Mouse (Mus musculus) heart, adult 2 months (tissue): ENCODE results near the gene Abr. TPM values are rescaled to one million over a fixed set of nuclear protein-coding genes. Genes with fewer than 3 reads are reported as not detected.

ENCODE experiments used
- DNase-seq, 2 experiments: peaks; one replicate each; pipeline ENCODE4 v3.0.0; 2021
- H3K27ac ChIP-seq: fragments of 200-600 bp; 2 replicates; pipeline ENCODE4 v1.8.1; 2022
- H3K27me3 ChIP-seq: fragments of 200-500 bp; 2 replicates; pipeline ENCODE4 v1.6.1; 2012; ENCODE audit warnings: mild to moderate bottlenecking, low read length, inconsistent platforms, mixed read lengths; ENCODE audit not compliant: control insufficient read depth, insufficient read depth
- H3K36me3 ChIP-seq: fragments of 200-500 bp; 2 replicates; pipeline ENCODE4 v1.6.1; 2012; ENCODE audit warnings: low read length, inconsistent platforms; ENCODE audit not compliant: control insufficient read depth, insufficient read depth
- H3K4me1 ChIP-seq: fragments of 200-500 bp; 2 replicates; pipeline ENCODE4 v1.6.1; 2011; ENCODE audit warnings: low read length; ENCODE audit not compliant: control insufficient read depth, insufficient read depth
- H3K4me3 ChIP-seq: fragments of 200-600 bp; 2 replicates; pipeline ENCODE4 v1.8.1; 2022
- H3K79me2 ChIP-seq: fragments of 200-500 bp; replicated peaks from 2 replicates; pipeline ENCODE4 v1.6.1; 2012; ENCODE audit warnings: mild to moderate bottlenecking, inconsistent platforms, low read length, moderate library complexity, mixed read lengths; ENCODE audit not compliant: control insufficient read depth, insufficient read depth
- H3K9ac ChIP-seq: fragments of 200-500 bp; 2 replicates; pipeline ENCODE4 v1.6.1; 2012; ENCODE audit warnings: low read depth, mild to moderate bottlenecking, control low read depth, inconsistent platforms, low read length, mixed read lengths
- CTCF ChIP-seq: fragments of 200-600 bp; IDR thresholded peaks from 2 replicates; pipeline ENCODE4 v1.8.1; 2022; ENCODE audit warnings: antibody characterized with exemption, mild to moderate bottlenecking, moderate library complexity
- EP300 ChIP-seq: fragments of 200-500 bp; IDR thresholded peaks from 2 replicates; pipeline ENCODE4 v1.6.1; 2011; ENCODE audit warnings: low read depth, low read length, control low read depth; ENCODE audit not compliant: insufficient read depth
- POLR2A ChIP-seq: fragments of 200-500 bp; IDR thresholded peaks from 2 replicates; pipeline ENCODE4 v1.6.1; 2011; ENCODE audit warnings: mild to moderate bottlenecking, low read depth, low read length, control low read depth; ENCODE audit not compliant: insufficient read depth
- WGBS: fragments of 180-500 bp; shearing (Covaris S2); methylation state at CpG from one replicate; pipeline ENCODE4 v1.1.7; 2018; 5-methylcytosine and 5-hydroxymethylcytosine counted together
- intact Hi-C: fragments of 180-260 bp; cut with DNase I; formaldehyde crosslinking; loops from one replicate; pipeline ENCODE4 v1.15.1; 2025
- polyA plus RNA-seq: library from polyadenylated mRNA; depleted of rRNA; stranded (reverse); fragments of >200 nt; gene quantifications from 2 replicates; pipeline ENCODE4 v1.2.3, GENCODE M21; 2012
- total RNA-seq, 2 experiments: library from RNA; stranded (reverse); gene quantifications; 2 replicates each; pipeline ENCODE4 v1.2.3; 2021

Gene Abr
- total and polyA plus RNA-seq, 3 experiments: 23.4 to 32.2 (median 26.6) TPM

DNA sequence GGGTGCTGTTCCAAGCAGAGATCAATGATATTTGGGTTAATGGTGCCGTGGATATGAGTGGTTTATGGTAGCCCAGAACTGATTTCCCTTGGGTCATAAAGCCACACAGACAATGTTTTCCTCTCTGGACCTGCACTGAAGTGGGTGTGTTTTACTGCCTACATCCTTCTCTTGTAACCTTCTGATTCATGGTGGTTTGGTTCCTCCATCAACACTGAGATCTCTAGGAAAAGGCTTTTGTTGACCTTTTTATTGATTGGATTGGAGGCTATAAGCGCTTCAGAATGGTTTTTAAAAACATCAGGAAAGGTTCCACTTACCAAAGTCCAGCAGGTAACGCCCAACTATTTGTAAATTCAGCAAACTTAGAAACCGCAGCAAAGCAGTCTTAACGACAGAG is 23.4 kb downstream of the Abr start:
- H3K79me2 ChIP-seq: no peaks in the 10 kb centered on the region
- no peak overlapping the region for H3K9ac ChIP-seq
- no peaks in the 10 kb centered on the region for H3K4me1 ChIP-seq
- intact Hi-C loops: no loop called here
- TF ChIP-seq EP300: no peak
- TF ChIP-seq POLR2A: no peak
- no peak for TF ChIP-seq CTCF
- no peak for DNase-seq
- H3K4me3 ChIP-seq: no peak overlapping the region
- no peaks in the 10 kb centered on the region for H3K36me3 ChIP-seq
- WGBS: 57% methylated on average over 5 of the region's 5 CpGs
- no peaks in the 10 kb centered on the region for H3K27me3 ChIP-seq
- H3K27ac ChIP-seq: no peak overlapping the region

- Histone ChIP-seq H3K27me3 (no peaks in the 10 kb centered on the region), H3K4me1 (no peaks in the 10 kb centered on the region), H3K79me2 (no peaks in the 10 kb centered on the region), H3K4me3 (no peak overlapping the region), H3K36me3 (no peaks in the 10 kb centered on the region), H3K27ac (no peak overlapping the region), H3K9ac (no peak overlapping the region)
- DNase-seq: no peak
- intact Hi-C loops: no loop called here
- no peak for TF ChIP-seq EP300
- TF ChIP-seq POLR2A: no peak
- TF ChIP-seq CTCF: no peak
- WGBS: 69% methylated on average over 4 of the region's 4 CpGs
Observed at GRCm38 (mm10) chr11:76593620-76594326, 28.3 kb downstream of the Abr start.

DNA sequence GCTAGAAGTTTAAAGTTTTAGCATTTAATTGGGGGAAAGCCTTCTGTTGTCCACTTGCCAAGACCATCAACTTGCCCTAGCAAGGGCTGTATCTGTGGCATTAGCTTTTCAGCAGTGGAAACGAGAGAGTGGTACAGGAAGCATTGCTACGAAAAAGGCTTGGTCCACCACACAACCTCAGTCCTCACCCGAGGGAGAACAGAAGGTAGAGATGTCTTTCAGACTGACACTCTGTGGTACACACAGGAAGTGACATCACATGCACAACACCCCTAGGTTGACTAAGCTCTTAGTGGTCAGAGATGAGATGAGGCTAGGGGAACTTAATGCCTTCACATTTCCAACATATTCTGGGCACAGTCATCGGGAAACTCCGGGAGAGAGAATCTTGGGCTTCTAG is 32.4 kb downstream of the Abr start:
- no peaks in the 10 kb centered on the region for H3K36me3 ChIP-seq
- H3K4me3 ChIP-seq: no peak overlapping the region
- intact Hi-C loops: no loop called here
- H3K4me1 ChIP-seq: no peaks in the 10 kb centered on the region
- WGBS: 72% methylated on average over 5 of the region's 5 CpGs
- no peak for DNase-seq
- no peak overlapping the region for H3K27ac ChIP-seq
- no peaks in the 10 kb centered on the region for H3K79me2 ChIP-seq
- no peak overlapping the region for H3K9ac ChIP-seq
- no peak for TF ChIP-seq EP300
- TF ChIP-seq CTCF: no peak
- TF ChIP-seq POLR2A: no peak
- no peaks in the 10 kb centered on the region for H3K27me3 ChIP-seq

DNA sequence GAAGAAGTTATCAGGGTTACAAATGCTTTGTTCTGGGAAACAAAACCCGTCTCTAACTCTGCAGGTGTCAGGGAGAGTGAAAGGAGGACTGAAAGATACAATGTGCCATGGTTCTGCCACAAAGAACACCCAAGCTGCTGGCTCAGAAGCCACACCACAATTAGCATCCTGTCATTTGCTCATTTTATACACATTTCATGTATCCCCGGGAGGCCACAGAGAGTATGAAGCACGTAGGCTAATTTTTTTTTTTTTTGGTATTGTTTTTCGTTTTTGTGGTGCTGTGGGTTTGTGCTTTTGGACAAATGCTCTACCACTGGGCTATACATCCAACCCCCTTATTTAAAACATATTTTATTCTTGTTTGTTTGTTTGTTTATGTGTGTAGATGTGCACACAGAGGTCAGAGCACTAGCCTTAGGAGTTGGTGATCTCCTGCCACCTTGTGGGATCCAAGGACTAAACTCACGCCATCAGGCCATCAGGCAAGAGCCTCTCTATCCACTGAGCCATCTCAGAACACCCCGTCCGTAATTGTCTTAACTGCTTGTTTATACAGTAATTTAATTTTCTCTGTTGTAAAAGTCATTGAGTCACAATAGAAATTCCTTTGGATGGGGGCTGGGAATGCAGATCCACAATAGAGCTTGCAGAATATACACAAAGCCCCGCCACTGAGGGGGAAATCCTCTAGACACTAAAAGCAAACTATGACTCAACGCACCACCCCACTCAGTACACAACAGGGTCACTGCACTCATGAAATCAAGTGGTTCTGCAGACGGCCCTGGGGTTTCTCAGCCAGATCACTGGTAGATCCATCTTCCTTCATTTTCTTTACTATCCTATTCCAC is 33.3 kb downstream of the Abr start:
- DNase-seq: no peak
- H3K36me3 ChIP-seq: no peaks in the 10 kb centered on the region
- H3K27me3 ChIP-seq: no peaks in the 10 kb centered on the region
- WGBS: 62% methylated on average over 10 of the region's 10 CpGs
- H3K9ac ChIP-seq: no peak overlapping the region
- intact Hi-C loops: no loop called here
- no peak overlapping the region for H3K27ac ChIP-seq
- no peak overlapping the region for H3K4me3 ChIP-seq
- H3K79me2 ChIP-seq: no peaks in the 10 kb centered on the region
- H3K4me1 ChIP-seq: no peaks in the 10 kb centered on the region
- TF ChIP-seq EP300 (no peak), POLR2A (no peak), CTCF (no peak)

DNA sequence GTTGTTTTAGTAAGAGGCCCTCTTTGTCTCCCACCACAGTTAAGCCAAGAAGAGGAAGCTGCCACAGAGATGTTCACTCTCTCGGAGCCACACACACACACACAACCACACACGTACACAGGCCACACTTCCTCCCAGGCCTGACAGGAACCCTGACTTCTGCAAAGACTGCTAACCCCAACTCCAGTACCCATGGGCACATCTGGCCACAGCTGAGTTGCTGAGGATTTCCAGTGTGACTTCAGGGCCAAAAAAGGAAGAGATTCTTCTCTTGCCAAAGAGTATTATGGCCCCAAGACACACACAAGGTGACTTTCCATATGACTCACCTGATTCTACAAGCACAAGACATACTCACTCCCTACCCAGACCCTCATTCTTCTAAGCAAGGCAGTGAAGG is 34.1 kb downstream of the Abr start:
- DNase-seq: peak in 1 of 2 experiments; percentile 44
- Histone ChIP-seq H3K9ac (no peak overlapping the region), H3K4me3 (no peak overlapping the region), H3K27ac (no peak overlapping the region), H3K79me2 (no peaks in the 10 kb centered on the region), H3K4me1 (no peaks in the 10 kb centered on the region), H3K36me3 (no peaks in the 10 kb centered on the region), H3K27me3 (no peaks in the 10 kb centered on the region)
- TF ChIP-seq EP300 (no peak), CTCF (no peak), POLR2A (no peak)
- WGBS: 58% methylated on average over 2 of the region's 2 CpGs
- intact Hi-C loops: no loop called here

DNA sequence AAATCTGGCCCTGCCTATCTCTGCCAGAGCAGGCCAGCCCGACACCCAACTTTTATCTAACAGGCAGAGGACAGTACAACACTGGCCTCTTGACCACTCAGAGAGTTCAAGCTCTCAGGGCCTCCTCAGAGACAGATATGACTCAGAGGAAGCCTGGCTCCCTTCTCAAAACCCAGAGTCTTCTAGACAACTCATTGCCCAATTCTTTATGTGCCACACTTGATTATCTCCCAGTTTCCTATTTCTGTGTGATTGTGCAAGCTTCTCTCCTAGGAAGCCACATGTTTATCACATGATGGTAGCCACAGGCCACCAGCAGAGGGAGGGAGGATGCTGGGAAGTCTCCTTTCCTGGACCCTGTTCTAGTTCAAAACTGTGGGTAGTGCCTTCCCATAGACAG is 34.8 kb downstream of the Abr start:
- Histone ChIP-seq H3K27ac (no peak overlapping the region), H3K4me1 (no peaks in the 10 kb centered on the region), H3K9ac (no peak overlapping the region), H3K79me2 (no peaks in the 10 kb centered on the region), H3K36me3 (no peaks in the 10 kb centered on the region), H3K4me3 (no peak overlapping the region), H3K27me3 (no peaks in the 10 kb centered on the region)
- DNase-seq: peak in 1 of 2 experiments; percentile 49
- TF ChIP-seq EP300 (no peak), CTCF (no peak), POLR2A (no peak)
- WGBS: 68% methylated on average over 1 of the region's 1 CpGs
- intact Hi-C loops: no loop called here
